Mouse (Mus musculus) G1E (cell line): ENCODE results near the gene Sec14l5.

Source experiments
- CTCF ChIP-seq: IDR thresholded peaks from 2 replicates; pipeline ENCODE4 v1.5.1; 2012; ENCODE audit warnings: low read depth, low read length, inconsistent platforms, mixed read lengths
- GATA1 ChIP-seq: IDR thresholded peaks from 2 replicates; pipeline ENCODE4 v1.6.1; 2012; ENCODE audit warnings: borderline replicate concordance, low read length, inconsistent platforms, mixed read lengths
- POLR2AphosphoS5 ChIP-seq: IDR thresholded peaks from 2 replicates; pipeline ENCODE4 v1.6.1; 2012; ENCODE audit warnings: low read depth, low read length, inconsistent platforms; ENCODE audit not compliant: insufficient replicate concordance
- TAL1 ChIP-seq: conservative IDR thresholded peaks from 2 replicates; pipeline ENCODE4 v1.6.1; 2012; ENCODE audit warnings: low read depth, low read length, inconsistent platforms, mixed read lengths

DNA sequence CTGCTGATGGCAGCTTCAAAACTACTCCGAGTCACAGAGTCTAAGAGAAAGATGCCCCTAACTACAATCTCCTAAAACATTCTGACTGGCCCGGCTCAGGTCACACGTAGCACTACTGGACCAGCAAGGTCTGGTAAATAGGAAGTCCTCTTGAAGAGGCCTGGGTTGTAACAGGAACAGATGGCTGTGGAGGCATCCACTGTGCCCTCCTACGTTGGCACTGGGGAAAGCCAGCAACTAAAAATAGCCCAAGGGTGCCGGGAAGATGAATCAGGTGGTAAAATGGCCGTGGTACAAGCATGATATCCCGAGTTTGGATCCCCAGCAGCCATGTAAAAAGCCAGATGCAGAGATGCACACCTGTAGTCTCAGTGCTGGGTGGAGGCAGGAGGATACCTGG lies 39.3 kb downstream of the Sec14l5 start:
- TF ChIP-seq POLR2AphosphoS5 (no peak), CTCF (no peak), TAL1 (no peak), GATA1 (no peak)
